Mouse (Mus musculus) thymus, adult 2 months (tissue): ENCODE measurements around the gene H3f3a. TPM values are rescaled to one million over a fixed set of nuclear protein-coding genes. Genes with fewer than 3 reads are reported as not detected.

Source experiments
- DNase-seq: peaks from one replicate; pipeline ENCODE4 v3.0.0; 2021
- H3K27ac ChIP-seq: fragments of 200-500 bp; 2 replicates; pipeline ENCODE4 v1.5.1; 2012; ENCODE audit warnings: low read length, control low read depth; ENCODE audit not compliant: control insufficient read depth, insufficient read depth
- H3K27me3 ChIP-seq: fragments of 200-500 bp; 2 replicates; pipeline ENCODE4 v1.6.1; 2012; ENCODE audit warnings: mild to moderate bottlenecking, low read length, moderate library complexity, mixed read lengths; ENCODE audit not compliant: control insufficient read depth, insufficient read depth
- H3K36me3 ChIP-seq: fragments of 200-500 bp; 2 replicates; pipeline ENCODE4 v1.6.1; 2012; ENCODE audit warnings: mild to moderate bottlenecking, low read length, moderate library complexity; ENCODE audit not compliant: control insufficient read depth, insufficient read depth
- H3K4me1 ChIP-seq: fragments of 200-500 bp; replicated peaks from 2 replicates; pipeline ENCODE4 v1.6.1; 2012; ENCODE audit warnings: low read length; ENCODE audit not compliant: control insufficient read depth, insufficient read depth
- H3K4me3 ChIP-seq: fragments of 200-500 bp; 2 replicates; pipeline ENCODE4 v1.5.1; 2012; ENCODE audit warnings: mild to moderate bottlenecking, low read length, control low read depth, moderate library complexity; ENCODE audit not compliant: control insufficient read depth, insufficient read depth
- CTCF ChIP-seq: fragments of 200-500 bp; IDR thresholded peaks from 2 replicates; pipeline ENCODE4 v1.5.1; 2012; ENCODE audit warnings: mild to moderate bottlenecking, control low read depth, low read length, moderate library complexity, borderline replicate concordance; ENCODE audit not compliant: control insufficient read depth, poor library complexity, insufficient read depth; ENCODE audit errors: extremely low read depth
- POLR2A ChIP-seq: fragments of 200-500 bp; IDR thresholded peaks from 2 replicates; pipeline ENCODE4 v1.6.1; 2012; ENCODE audit warnings: mild to moderate bottlenecking, low read length, control low read depth, moderate library complexity; ENCODE audit not compliant: control insufficient read depth, poor library complexity, insufficient read depth; ENCODE audit errors: extremely low read depth
- WGBS: fragments of 180-500 bp; shearing (Covaris S2); methylation state at CpG from one replicate; pipeline ENCODE4 v1.1.7; 2018; 5-methylcytosine and 5-hydroxymethylcytosine counted together
- polyA plus RNA-seq: library from polyadenylated mRNA; depleted of rRNA; stranded (reverse); fragments of >200 nt; gene quantifications from 2 replicates; pipeline ENCODE4 v1.2.3, GENCODE M21; 2012

The H3f3a gene
- polyA plus RNA-seq, 1 experiment, result 750 TPM

DNA sequence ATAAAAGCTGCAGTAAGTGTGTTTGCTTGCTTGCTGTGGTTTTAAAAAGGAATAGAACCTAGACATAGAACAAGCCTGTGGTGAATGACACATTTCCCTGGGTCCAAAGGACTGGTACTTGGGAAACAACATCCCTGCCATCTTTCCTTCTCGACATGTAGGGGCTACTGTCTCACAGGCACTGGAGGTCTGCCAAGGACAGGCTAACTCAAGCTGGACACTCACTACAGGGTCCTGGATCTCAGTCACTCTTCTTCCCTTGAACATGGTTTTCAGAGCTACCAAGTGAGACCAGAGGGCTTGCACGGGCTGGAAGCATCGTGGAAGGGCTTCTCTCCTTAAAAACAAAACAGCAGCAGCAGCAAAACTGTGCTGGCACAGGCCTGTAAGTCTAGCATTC lies 10.0 kb upstream of the H3f3a start:
- Histone ChIP-seq H3K4me3 (no peak overlapping the region), H3K27ac (no peak overlapping the region), H3K27me3 (no peaks in the 10 kb centered on the region), H3K36me3 (no peaks in the 10 kb centered on the region), H3K4me1 (peaks cover 9% of the 10 kb centered on the region)
- TF ChIP-seq CTCF (no peak), POLR2A (no peak)
- DNase-seq, result no peak
- 90% methylated on average over 3 of the region's 3 CpGs for WGBS

GRCm38 (mm10) chr1:180822276-180822675 lies 8.5 kb upstream of the H3f3a start:
- WGBS, result 72% methylated on average over 5 of the region's 5 CpGs
- H3K27ac ChIP-seq, result no peak overlapping the region
- no peaks in the 10 kb centered on the region for H3K27me3 ChIP-seq
- no peak overlapping the region for H3K4me3 ChIP-seq
- no peak for DNase-seq
- no peak for TF ChIP-seq CTCF
- TF ChIP-seq POLR2A, result no peak
- H3K4me1 ChIP-seq, result peaks cover 9% of the 10 kb centered on the region
- no peaks in the 10 kb centered on the region for H3K36me3 ChIP-seq

DNA sequence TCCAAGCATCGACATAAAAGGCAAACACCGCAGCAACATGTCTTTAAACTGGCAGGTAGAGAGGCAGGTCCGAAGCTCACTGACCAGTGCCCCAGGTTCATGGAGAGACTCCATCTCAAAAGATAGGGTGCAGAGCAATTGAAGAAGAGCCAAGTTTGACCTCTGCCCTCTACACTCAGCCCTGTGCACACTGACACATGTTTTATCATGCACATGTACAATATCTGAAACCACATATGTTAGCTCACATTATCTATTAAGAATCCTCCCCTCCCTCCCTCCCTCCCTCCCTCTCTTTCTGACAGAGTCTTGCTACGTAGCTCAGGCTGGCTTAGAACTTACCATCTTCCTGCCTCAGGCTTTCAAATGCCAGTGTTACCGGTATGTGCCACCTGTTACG lies 7.4 kb upstream of the H3f3a start:
- H3K4me3 ChIP-seq, result no peak overlapping the region
- no peaks in the 10 kb centered on the region for H3K36me3 ChIP-seq
- no peak for DNase-seq
- no peaks in the 10 kb centered on the region for H3K27me3 ChIP-seq
- H3K4me1 ChIP-seq, result peaks cover 9% of the 10 kb centered on the region
- H3K27ac ChIP-seq, result no peak overlapping the region
- 92% methylated on average over 6 of the region's 6 CpGs for WGBS
- TF ChIP-seq POLR2A (no peak), CTCF (no peak)

DNA sequence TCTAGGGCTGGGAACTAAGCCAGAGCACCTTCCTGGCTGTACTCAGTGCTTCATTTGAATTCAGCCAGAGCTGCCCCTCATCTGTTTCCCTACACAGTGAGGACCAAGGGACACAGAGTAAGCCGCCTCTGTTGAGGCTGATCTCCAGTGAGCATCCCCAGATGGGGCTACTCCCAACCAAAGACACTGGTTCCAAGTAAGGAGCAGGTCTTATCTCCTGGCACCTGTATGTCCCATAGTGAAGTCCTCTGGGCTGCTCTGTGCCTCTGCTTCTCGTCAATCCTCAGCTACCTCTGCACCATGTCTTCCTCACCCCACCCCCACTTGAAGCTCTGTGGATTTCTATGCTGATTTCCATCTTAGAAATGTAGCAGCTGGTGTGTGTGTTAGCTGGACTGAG lies 4.3 kb upstream of the H3f3a start:
- WGBS, result 94% methylated on average over 2 of the region's 2 CpGs
- Histone ChIP-seq H3K27ac (no peak overlapping the region), H3K4me1 (peaks cover 3% of the 10 kb centered on the region), H3K4me3 (no peak overlapping the region), H3K27me3 (no peaks in the 10 kb centered on the region), H3K36me3 (no peaks in the 10 kb centered on the region)
- no peak for DNase-seq
- no peak for TF ChIP-seq CTCF
- TF ChIP-seq POLR2A, result no peak

- DNase-seq, result no peak
Observed at GRCm38 (mm10) chr1:180815371-180816024, 1.8 kb upstream of the H3f3a start.

DNA sequence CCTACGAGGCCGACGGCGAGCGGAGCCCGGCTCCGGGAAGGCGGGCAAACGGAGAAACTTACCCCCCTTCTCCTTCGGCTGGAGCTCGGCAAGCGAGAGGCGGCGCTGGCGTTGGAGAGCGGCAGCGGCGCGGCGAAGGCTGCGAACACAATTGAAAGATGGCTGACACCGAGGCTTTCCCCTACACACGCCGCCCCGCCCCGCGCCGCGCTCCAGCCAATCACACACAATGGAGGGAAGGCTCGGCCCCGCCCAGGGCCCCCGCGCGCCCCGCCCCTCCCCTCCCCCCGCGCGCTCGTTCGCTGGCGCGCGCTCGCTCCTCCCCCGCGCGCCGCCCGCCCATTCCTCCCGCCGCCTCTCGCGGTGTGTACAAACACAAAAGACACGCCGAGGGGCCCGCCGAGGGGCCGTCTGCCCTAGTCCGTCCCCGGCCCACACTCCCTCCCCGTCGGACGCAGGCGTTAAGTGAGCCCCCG lies 296 bp downstream of the H3f3a start:
- H3K27me3 ChIP-seq, result no peaks in the 10 kb centered on the region
- H3K4me3 ChIP-seq, result peak overlapping the region; percentile 89
- DNase-seq, result peak; percentile 92
- H3K27ac ChIP-seq, result peak overlapping the region; percentile 93
- WGBS, result under 1% methylated on average over 59 of the region's 65 CpGs
- H3K4me1 ChIP-seq, result peaks cover 7% of the 10 kb centered on the region
- H3K36me3 ChIP-seq, result peaks cover 21% of the 10 kb centered on the region
- TF ChIP-seq CTCF (0 out of 2 replicates have a peak, but pooled peaks have one; percentile 35), POLR2A (peak; percentile 98)

More at GRCm38 (mm10) chr1:180815371-180816024, 1.8 kb upstream of the H3f3a start:
- H3K4me3 ChIP-seq, result no peak overlapping the region
- WGBS, result 93% methylated on average over 12 of the region's 12 CpGs
- peaks cover 4% of the 10 kb centered on the region for H3K4me1 ChIP-seq
- TF ChIP-seq CTCF (no peak), POLR2A (no peak)
- H3K27me3 ChIP-seq, result no peaks in the 10 kb centered on the region
- peaks cover 4% of the 10 kb centered on the region for H3K36me3 ChIP-seq
- no peak overlapping the region for H3K27ac ChIP-seq
